In the genomic region with DNA sequence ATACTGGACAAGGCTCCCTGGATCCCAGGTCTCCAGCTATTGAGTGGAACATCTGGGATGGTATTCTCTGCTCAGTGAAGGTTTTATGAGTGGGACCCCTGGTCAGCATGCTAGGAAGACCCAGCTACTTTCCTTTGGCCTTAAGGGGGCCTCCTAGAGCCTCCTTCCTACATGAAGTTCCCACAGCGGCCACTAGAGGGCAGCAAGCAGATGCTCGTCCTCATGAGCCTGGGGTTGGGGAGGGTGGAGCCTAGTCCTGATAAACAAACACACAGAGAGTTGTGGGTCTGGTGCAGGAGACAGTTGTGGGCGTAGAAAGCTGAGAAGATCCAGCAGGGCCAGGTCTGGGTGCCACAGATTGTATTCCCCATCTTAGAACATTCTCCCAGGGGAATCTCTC, we compare ENCODE assay signal across 8 mouse cellular contexts. TPM values are rescaled to one million over a fixed set of nuclear protein-coding genes. Genes with fewer than 3 reads are reported as not detected.
DNase-seq lines count a peak whose midpoint lies in the region; ATAC-seq lines count a peak whose summit lies in the region.

No protein-coding gene starts in this region.

- peak; percentile 93 for DNase-seq in ZHBTc4 (ENCODE audit: low read depth, low spot score)
- DNase-seq in cerebellum, postnatal 36 days: peak; percentile 87 to 90
- DNase-seq in gastrocnemius, adult 8-10 months (ENCODE audit: low spot score in 2 of 2): peak; percentile 82 to 83
- DNase-seq in induced T-regulatory cell, adult 2 months (ENCODE audit: low read depth): peak; percentile 93
- peak; percentile 50 to 89 for DNase-seq in left cerebral cortex, adult 8-10 months (ENCODE audit: low spot score in 2 of 2)
- DNase-seq in right cerebral cortex, postnatal 36 days (ENCODE audit: low spot score in 2 of 2): peak; percentile 59 to 69
- peak; percentile 77 to 91 for DNase-seq in urinary bladder, postnatal 4 days (ENCODE audit: low spot score in 2 of 2)

- ATAC-seq in megakaryocyte-erythroid progenitor cell, adult 5-6 weeks (replicated peaks; ENCODE audit: low FRiP score, low TSS enrichment, poor library complexity, severe bottlenecking): peak; percentile 89

RNA-seq across cellular contexts. Expression of a gene that starts 9.1 kb away (rescaled TPM):
- 10 to 100 TPM; 17.1 to 21.8 (median 19.9) TPM for total RNA-seq in gastrocnemius, adult 8-10 months (2022)
- total RNA-seq in left cerebral cortex, adult 8-10 months (2022): 10 to 100 TPM; 14.2 to 20.1 (median 15.6) TPM
- 57.7 and 73.1 TPM in 2 replicates for total RNA-seq in megakaryocyte-erythroid progenitor cell, adult 5-6 weeks (2014; fragmentation: Nextera tagmentation)
- 11.3 and 21.8 TPM in 2 replicates for total RNA-seq in megakaryocyte-erythroid progenitor cell, adult 5-6 weeks (2017)

RNA-seq across cellular contexts. Expression of a gene that starts 10.2 kb away (rescaled TPM):
- total RNA-seq in gastrocnemius, adult 8-10 months (2022): 1 to 10 TPM in 3 of 4 experiments, under 1 TPM in 1; 0.86 to 1.9 (median 1.4) TPM
- 1 to 10 TPM in 3 of 4 experiments, under 1 TPM in 1; 0.91 to 5.1 (median 1.7) TPM for total RNA-seq in left cerebral cortex, adult 8-10 months (2022)
- total RNA-seq in megakaryocyte-erythroid progenitor cell, adult 5-6 weeks (2014; fragmentation: Nextera tagmentation): 4.0 and 5.8 TPM in 2 replicates
- total RNA-seq in megakaryocyte-erythroid progenitor cell, adult 5-6 weeks (2017): 2.2 TPM in 1 of 2 replicates, not detected in the other

RNA-seq across cellular contexts. Expression of a gene that starts 36.0 kb away (rescaled TPM):
- total RNA-seq in gastrocnemius, adult 8-10 months (2022): 10 to 100 TPM; 11.7 to 15.2 (median 13.0) TPM
- total RNA-seq in left cerebral cortex, adult 8-10 months (2022): 100 to 1,000 TPM in 1 of 4 experiments, 10 to 100 TPM in 3; 88.3 to 100 (median 93.1) TPM
- 33.6 and 38.8 TPM in 2 replicates for total RNA-seq in megakaryocyte-erythroid progenitor cell, adult 5-6 weeks (2014; fragmentation: Nextera tagmentation)
- total RNA-seq in megakaryocyte-erythroid progenitor cell, adult 5-6 weeks (2017): 69.6 and 71.2 TPM in 2 replicates

Comparison
In these comparisons a context has a peak if more than half of its experiments do, and no peak if none do; other contexts are left out.
1. Peak in every context shown above with its lines: DNase-seq and ATAC-seq.